Mouse (Mus musculus): ENCODE results near the gene Cacna1h. TPM values are rescaled to one million over a fixed set of nuclear protein-coding genes. Genes with fewer than 3 reads are reported as not detected.

Gene Cacna1h
- polyA plus RNA-seq, 1 experiment: 0.12 TPM

- Histone ChIP-seq H3K27me3 (ENCODE audit: control insufficient read depth, insufficient read depth, insufficient read length) (no peaks in the 10 kb centered on the region), H3K79me2 (ENCODE audit: control insufficient read depth, insufficient read depth) (no peaks in the 10 kb centered on the region), H3ac (ENCODE audit: control insufficient read depth, insufficient read length) (no peak overlapping the region), H3K4me3 (no peak overlapping the region), H3K4me2 (ENCODE audit: low read depth) (peak overlapping the region; percentile 24), H3K36me3 (ENCODE audit: control insufficient read depth, insufficient read depth) (no peaks in the 10 kb centered on the region)
- no peak for TF ChIP-seq USF1 (IDR thresholded peaks at IDR 0.05; ENCODE audit: low read depth)
- no peak for TF ChIP-seq POLR2AphosphoS2 (IDR thresholded peaks at IDR 0.05; ENCODE audit: insufficient read length, low read depth)
- no peak for TF ChIP-seq TCF3 (IDR thresholded peaks at IDR 0.05; ENCODE audit: insufficient read length, low read depth)
- no peak for TF ChIP-seq REST (IDR thresholded peaks at IDR 0.05; ENCODE audit: insufficient read depth, insufficient read length)
- TF ChIP-seq MAX (IDR thresholded peaks at IDR 0.05; ENCODE audit: low read depth): no peak
- no peak for TF ChIP-seq CEBPB (IDR thresholded peaks at IDR 0.05; ENCODE audit: insufficient read depth, poor library complexity, severe bottlenecking)
- no peak for TF ChIP-seq MYOG (IDR thresholded peaks at IDR 0.05; ENCODE audit: control insufficient read depth in 1 of 3, insufficient read depth in 1 of 3, insufficient read length in 2 of 3, low read depth in 2 of 3)
- no peak for TF ChIP-seq MYOD1 (IDR thresholded peaks at IDR 0.05; ENCODE audit: control insufficient read depth in 1 of 3, insufficient read length in 2 of 3, low read depth in 2 of 3)
- no peak for TF ChIP-seq E2F4 (IDR thresholded peaks at IDR 0.05; ENCODE audit: insufficient read depth)
- no peak for TF ChIP-seq SRF (IDR thresholded peaks at IDR 0.05; ENCODE audit: control insufficient read depth, insufficient read length, low read depth)
- no peak for TF ChIP-seq TCF12 (IDR thresholded peaks at IDR 0.05; ENCODE audit: insufficient read depth, poor library complexity, severe bottlenecking)
Observed at GRCm38 (mm10) chr17:25410786-25411185, 22.8 kb downstream of the Cacna1h start.

DNA sequence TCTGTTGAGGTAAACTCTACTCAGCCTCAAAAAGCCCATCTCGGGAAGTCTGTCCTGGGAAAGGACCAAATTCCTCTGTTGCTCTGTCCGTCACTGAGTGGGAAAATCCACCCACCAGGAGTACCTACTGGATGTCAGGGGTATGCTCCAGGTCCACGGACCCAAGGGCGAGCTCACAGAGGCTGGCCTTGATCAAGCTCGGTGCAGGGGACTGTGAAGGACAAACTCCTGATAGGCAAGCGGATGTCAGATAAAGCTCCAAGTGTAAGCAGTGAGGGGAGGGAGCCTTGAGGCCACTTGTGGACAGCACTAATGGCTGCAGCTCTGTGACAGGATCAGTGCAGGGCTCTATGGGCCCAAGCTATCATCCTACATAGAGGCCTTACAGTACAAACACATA lies 23.4 kb downstream of the Cacna1h start:
- Histone ChIP-seq H3ac (ENCODE audit: control insufficient read depth, insufficient read length) (no peak overlapping the region), H3K4me2 (ENCODE audit: low read depth) (no peak overlapping the region)
- TF ChIP-seq CEBPB (IDR thresholded peaks at IDR 0.05; ENCODE audit: insufficient read depth, poor library complexity, severe bottlenecking) (no peak), REST (IDR thresholded peaks at IDR 0.05; ENCODE audit: insufficient read depth, insufficient read length) (no peak), POLR2AphosphoS2 (IDR thresholded peaks at IDR 0.05; ENCODE audit: insufficient read length, low read depth) (no peak), MAX (IDR thresholded peaks at IDR 0.05; ENCODE audit: low read depth) (no peak), TCF3 (IDR thresholded peaks at IDR 0.05; ENCODE audit: insufficient read length, low read depth) (no peak), E2F4 (IDR thresholded peaks at IDR 0.05; ENCODE audit: insufficient read depth) (no peak), MYOG (IDR thresholded peaks at IDR 0.05; ENCODE audit: control insufficient read depth in 1 of 3, insufficient read depth in 1 of 3, insufficient read length in 2 of 3, low read depth in 2 of 3) (no peak), TCF12 (IDR thresholded peaks at IDR 0.05; ENCODE audit: insufficient read depth, poor library complexity, severe bottlenecking) (no peak), MYOD1 (IDR thresholded peaks at IDR 0.05; ENCODE audit: control insufficient read depth in 1 of 3, insufficient read length in 2 of 3, low read depth in 2 of 3) (no peak), POLR2A (IDR thresholded peaks at IDR 0.05; ENCODE audit: insufficient read length, low read depth) (no peak), SRF (IDR thresholded peaks at IDR 0.05; ENCODE audit: control insufficient read depth, insufficient read length, low read depth) (no peak), USF1 (IDR thresholded peaks at IDR 0.05; ENCODE audit: low read depth) (no peak)

DNA sequence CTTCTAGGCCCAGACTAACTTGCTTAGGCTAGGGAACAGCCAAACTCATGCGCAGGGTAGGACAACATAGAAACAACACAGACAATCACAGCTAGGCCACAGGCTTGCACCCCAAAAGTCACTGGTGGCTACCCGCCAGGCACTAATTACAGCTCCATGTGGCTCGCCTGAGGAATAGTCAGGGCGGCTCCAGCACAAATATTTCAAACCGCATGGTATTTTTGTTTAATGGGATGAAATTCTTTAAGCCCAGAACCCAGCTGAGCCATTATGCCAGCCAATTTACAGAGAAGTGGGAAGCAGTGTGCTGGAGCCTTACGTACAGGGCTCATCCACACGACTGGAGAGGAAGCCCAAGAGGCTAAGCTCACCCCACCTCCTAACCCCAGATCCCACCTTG lies 24.0 kb downstream of the Cacna1h start:
- H3K79me2 ChIP-seq (ENCODE audit: control insufficient read depth, insufficient read depth): no peaks in the 10 kb centered on the region
- H3ac ChIP-seq (ENCODE audit: control insufficient read depth, insufficient read length): no peak overlapping the region
- H3K27me3 ChIP-seq (ENCODE audit: control insufficient read depth, insufficient read depth, insufficient read length): no peaks in the 10 kb centered on the region
- H3K36me3 ChIP-seq (ENCODE audit: control insufficient read depth, insufficient read depth): no peaks in the 10 kb centered on the region
- TF ChIP-seq SRF (IDR thresholded peaks at IDR 0.05; ENCODE audit: control insufficient read depth, insufficient read length, low read depth): no peak
- TF ChIP-seq POLR2A (IDR thresholded peaks at IDR 0.05; ENCODE audit: insufficient read length, low read depth): no peak
- no peak for TF ChIP-seq MYOD1 (IDR thresholded peaks at IDR 0.05; ENCODE audit: control insufficient read depth in 1 of 3, insufficient read length in 2 of 3, low read depth in 2 of 3)
- no peak for TF ChIP-seq TCF3 (IDR thresholded peaks at IDR 0.05; ENCODE audit: insufficient read length, low read depth)
- no peak overlapping the region for H3K4me2 ChIP-seq (ENCODE audit: low read depth)
- H3K4me3 ChIP-seq: no peak overlapping the region

More for the DNA sequence above, 23.4 kb downstream of the Cacna1h start:
- Histone ChIP-seq H3K36me3 (ENCODE audit: control insufficient read depth, insufficient read depth) (no peaks in the 10 kb centered on the region), H3K79me2 (ENCODE audit: control insufficient read depth, insufficient read depth) (no peaks in the 10 kb centered on the region), H3K4me3 (no peak overlapping the region), H3K27me3 (ENCODE audit: control insufficient read depth, insufficient read depth, insufficient read length) (no peaks in the 10 kb centered on the region)

- peaks cover 2% of the 10 kb centered on the region for H3K27me3 ChIP-seq (ENCODE audit: control insufficient read depth, insufficient read depth, insufficient read length)
- no peak overlapping the region for H3ac ChIP-seq (ENCODE audit: control insufficient read depth, insufficient read length)
- H3K4me2 ChIP-seq (ENCODE audit: low read depth): no peak overlapping the region
- H3K36me3 ChIP-seq (ENCODE audit: control insufficient read depth, insufficient read depth): no peaks in the 10 kb centered on the region
- no peak for TF ChIP-seq TCF3 (IDR thresholded peaks at IDR 0.05; ENCODE audit: insufficient read length, low read depth)
- no peak for TF ChIP-seq POLR2AphosphoS2 (IDR thresholded peaks at IDR 0.05; ENCODE audit: insufficient read length, low read depth)
- TF ChIP-seq SRF (IDR thresholded peaks at IDR 0.05; ENCODE audit: control insufficient read depth, insufficient read length, low read depth): no peak
- H3K4me3 ChIP-seq: no peak overlapping the region
- H3K79me2 ChIP-seq (ENCODE audit: control insufficient read depth, insufficient read depth): no peaks in the 10 kb centered on the region
Observed at GRCm38 (mm10) chr17:25408302-25408999, 25.1 kb downstream of the Cacna1h start.

DNA sequence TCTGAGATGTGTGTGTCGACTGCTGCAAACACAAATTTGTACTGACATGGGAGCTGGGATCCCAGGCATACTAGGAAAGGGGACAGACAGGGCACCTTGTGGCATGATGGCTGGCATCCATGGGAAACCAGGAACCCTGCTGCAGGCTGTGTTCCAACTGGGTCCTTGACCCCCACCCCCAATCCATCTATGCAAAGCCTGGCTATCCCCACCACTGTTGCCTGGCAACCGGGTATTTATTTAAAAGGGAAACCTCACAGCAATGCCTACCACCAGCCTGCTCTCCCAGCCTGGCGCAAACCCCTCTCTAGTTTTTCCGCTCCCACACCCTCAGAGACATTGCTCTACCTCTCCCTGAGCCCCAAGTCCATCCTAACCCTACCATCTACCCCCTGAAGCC lies 26.2 kb downstream of the Cacna1h start:
- Histone ChIP-seq H3ac (ENCODE audit: control insufficient read depth, insufficient read length) (no peak overlapping the region), H3K27me3 (ENCODE audit: control insufficient read depth, insufficient read depth, insufficient read length) (peaks cover 6% of the 10 kb centered on the region), H3K4me2 (ENCODE audit: low read depth) (no peak overlapping the region), H3K36me3 (ENCODE audit: control insufficient read depth, insufficient read depth) (no peaks in the 10 kb centered on the region), H3K4me3 (no peak overlapping the region), H3K79me2 (ENCODE audit: control insufficient read depth, insufficient read depth) (no peaks in the 10 kb centered on the region)
- no peak for TF ChIP-seq TCF12 (IDR thresholded peaks at IDR 0.05; ENCODE audit: insufficient read depth, poor library complexity, severe bottlenecking)
- TF ChIP-seq REST (IDR thresholded peaks at IDR 0.05; ENCODE audit: insufficient read depth, insufficient read length): no peak
- no peak for TF ChIP-seq USF1 (IDR thresholded peaks at IDR 0.05; ENCODE audit: low read depth)
- no peak for TF ChIP-seq MYOG (IDR thresholded peaks at IDR 0.05; ENCODE audit: control insufficient read depth in 1 of 3, insufficient read depth in 1 of 3, insufficient read length in 2 of 3, low read depth in 2 of 3)
- TF ChIP-seq E2F4 (IDR thresholded peaks at IDR 0.05; ENCODE audit: insufficient read depth): no peak
- no peak for TF ChIP-seq SRF (IDR thresholded peaks at IDR 0.05; ENCODE audit: control insufficient read depth, insufficient read length, low read depth)
- no peak for TF ChIP-seq TCF3 (IDR thresholded peaks at IDR 0.05; ENCODE audit: insufficient read length, low read depth)

All from myocyte (in vitro differentiated cells).